Mouse (Mus musculus): ENCODE measurements around the gene Rassf8. TPM values are rescaled to one million over a fixed set of nuclear protein-coding genes. Genes with fewer than 3 reads are reported as not detected.

Rassf8 gene
- polyA plus RNA-seq, 1 experiment from 2014 or later = 7.0 TPM

- Histone ChIP-seq H3K9ac (no peak overlapping the region), H3K27me3 (no peaks in the 10 kb centered on the region), H3K4me3 (no peak overlapping the region), H3K4me2 (replicated peaks) (no peak overlapping the region), H3K4me1 (peaks cover 5% of the 10 kb centered on the region), H3K36me3 (no peaks in the 10 kb centered on the region), H3K9me3 (replicated peaks) (no peaks in the 10 kb centered on the region), H3K27ac (no peak overlapping the region)
- 80% methylated on average over 7 of the region's 7 CpGs for WGBS
- no peak for ATAC-seq (ENCODE audit: low FRiP score)
Measured at GRCm38 (mm10) chr6:145792373-145792772, 45.8 kb downstream of the Rassf8 start.

GRCm38 (mm10) chr6:145793109-145793593 lies 46.6 kb downstream of the Rassf8 start:
- Histone ChIP-seq H3K27me3 (no peaks in the 10 kb centered on the region), H3K4me2 (replicated peaks) (no peak overlapping the region), H3K27ac (no peak overlapping the region), H3K36me3 (no peaks in the 10 kb centered on the region), H3K4me3 (no peak overlapping the region), H3K9ac (no peak overlapping the region; the same call in 1 of the 2 replicates), H3K9me3 (replicated peaks) (no peaks in the 10 kb centered on the region), H3K4me1 (peaks cover 5% of the 10 kb centered on the region)
- ATAC-seq (ENCODE audit: low FRiP score) = no peak
- 25% methylated on average over 4 of the region's 4 CpGs for WGBS

GRCm38 (mm10) chr6:145794671-145795070 lies 48.1 kb downstream of the Rassf8 start:
- H3K9ac ChIP-seq = no peak overlapping the region
- no peak overlapping the region for H3K4me3 ChIP-seq
- peaks cover 5% of the 10 kb centered on the region for H3K4me1 ChIP-seq
- H3K4me2 ChIP-seq (replicated peaks) = no peak overlapping the region
- no peaks in the 10 kb centered on the region for H3K9me3 ChIP-seq (replicated peaks)
- no peaks in the 10 kb centered on the region for H3K27me3 ChIP-seq
- H3K27ac ChIP-seq = no peak overlapping the region
- WGBS = 56% methylated on average over 4 of the region's 4 CpGs
- no peak for ATAC-seq (ENCODE audit: low FRiP score)
- H3K36me3 ChIP-seq = no peaks in the 10 kb centered on the region

- H3K9ac ChIP-seq = no peak overlapping the region
- no peaks in the 10 kb centered on the region for H3K9me3 ChIP-seq (replicated peaks)
- H3K4me3 ChIP-seq = no peak overlapping the region
- H3K4me1 ChIP-seq = peaks cover 7% of the 10 kb centered on the region
- 61% methylated on average over 14 of the region's 14 CpGs for WGBS
- no peak overlapping the region for H3K4me2 ChIP-seq (replicated peaks)
- H3K27ac ChIP-seq = no peak overlapping the region
- H3K36me3 ChIP-seq = no peaks in the 10 kb centered on the region
- no peaks in the 10 kb centered on the region for H3K27me3 ChIP-seq
- ATAC-seq (ENCODE audit: low FRiP score) = no peak
Measured at GRCm38 (mm10) chr6:145796191-145797023, 49.9 kb downstream of the Rassf8 start.

- Histone ChIP-seq H3K27me3 (no peaks in the 10 kb centered on the region), H3K36me3 (no peaks in the 10 kb centered on the region), H3K9ac (no peak overlapping the region), H3K4me1 (peaks cover 7% of the 10 kb centered on the region), H3K27ac (no peak overlapping the region), H3K9me3 (replicated peaks) (no peaks in the 10 kb centered on the region), H3K4me3 (no peak overlapping the region), H3K4me2 (replicated peaks) (no peak overlapping the region)
- WGBS = 65% methylated on average over 3 of the region's 3 CpGs
- ATAC-seq (ENCODE audit: low FRiP score) = no peak
Measured at GRCm38 (mm10) chr6:145797692-145798091, 51.1 kb downstream of the Rassf8 start.

GRCm38 (mm10) chr6:145801796-145802488 lies 55.4 kb downstream of the Rassf8 start:
- Histone ChIP-seq H3K4me2 (replicated peaks) (no peak overlapping the region), H3K9ac (no peak overlapping the region), H3K9me3 (replicated peaks) (no peaks in the 10 kb centered on the region), H3K27ac (no peak overlapping the region), H3K36me3 (no peaks in the 10 kb centered on the region), H3K4me1 (peaks cover 3% of the 10 kb centered on the region; the same call in 1 of the 2 replicates), H3K27me3 (no peaks in the 10 kb centered on the region), H3K4me3 (no peak overlapping the region)
- no peak for ATAC-seq (ENCODE audit: low FRiP score)
- 76% methylated on average over 3 of the region's 3 CpGs for WGBS

GRCm38 (mm10) chr6:145802881-145803280 lies 56.3 kb downstream of the Rassf8 start:
- no peak for ATAC-seq (ENCODE audit: low FRiP score)

GRCm38 (mm10) chr6:145804276-145804675 lies 57.7 kb downstream of the Rassf8 start:
- Histone ChIP-seq H3K4me2 (replicated peaks) (no peak overlapping the region), H3K9ac (no peak overlapping the region), H3K36me3 (no peaks in the 10 kb centered on the region), H3K4me1 (peaks cover 3% of the 10 kb centered on the region; the same call in 1 of the 2 replicates), H3K27me3 (no peaks in the 10 kb centered on the region), H3K4me3 (no peak overlapping the region), H3K27ac (no peak overlapping the region), H3K9me3 (replicated peaks) (no peaks in the 10 kb centered on the region)
- no peak for ATAC-seq (ENCODE audit: low FRiP score)
- 74% methylated on average over 3 of the region's 3 CpGs for WGBS

More at GRCm38 (mm10) chr6:145802881-145803280, 56.3 kb downstream of the Rassf8 start:
- Histone ChIP-seq H3K4me3 (no peak overlapping the region), H3K9ac (no peak overlapping the region), H3K4me1 (peaks cover 3% of the 10 kb centered on the region; the same call in 1 of the 2 replicates), H3K4me2 (replicated peaks) (no peak overlapping the region), H3K36me3 (no peaks in the 10 kb centered on the region), H3K27me3 (no peaks in the 10 kb centered on the region), H3K27ac (no peak overlapping the region), H3K9me3 (replicated peaks) (no peaks in the 10 kb centered on the region)
- 78% methylated on average over 8 of the region's 8 CpGs for WGBS

- WGBS = 58% methylated on average over 2 of the region's 2 CpGs
- no peak overlapping the region for H3K4me2 ChIP-seq (replicated peaks)
- no peaks in the 10 kb centered on the region for H3K9me3 ChIP-seq (replicated peaks)
- H3K27ac ChIP-seq = no peak overlapping the region
- H3K4me1 ChIP-seq = no peaks in the 10 kb centered on the region
- 0 out of 2 replicates have a peak, but pooled peaks cover 3% of the 10 kb centered on the region for H3K36me3 ChIP-seq
- ATAC-seq (ENCODE audit: low FRiP score) = no peak
- H3K27me3 ChIP-seq = no peaks in the 10 kb centered on the region
- H3K4me3 ChIP-seq = no peak overlapping the region
- no peak overlapping the region for H3K9ac ChIP-seq
Measured at GRCm38 (mm10) chr6:145806784-145807183, 60.2 kb downstream of the Rassf8 start.

GRCm38 (mm10) chr6:145807929-145808328 lies 61.4 kb downstream of the Rassf8 start:
- Histone ChIP-seq H3K9ac (no peak overlapping the region), H3K36me3 (0 out of 2 replicates have a peak, but pooled peaks cover 3% of the 10 kb centered on the region), H3K27ac (no peak overlapping the region), H3K4me1 (no peaks in the 10 kb centered on the region), H3K4me2 (replicated peaks) (no peak overlapping the region), H3K27me3 (no peaks in the 10 kb centered on the region), H3K4me3 (no peak overlapping the region), H3K9me3 (replicated peaks) (no peaks in the 10 kb centered on the region)
- no peak for ATAC-seq (ENCODE audit: low FRiP score)
- WGBS = 81% methylated on average over 9 of the region's 9 CpGs

- Histone ChIP-seq H3K27ac (no peak overlapping the region), H3K4me1 (no peaks in the 10 kb centered on the region), H3K9me3 (replicated peaks) (no peaks in the 10 kb centered on the region), H3K4me3 (no peak overlapping the region), H3K4me2 (replicated peaks) (no peak overlapping the region), H3K9ac (no peak overlapping the region), H3K36me3 (0 out of 2 replicates have a peak, but pooled peaks cover 3% of the 10 kb centered on the region), H3K27me3 (no peaks in the 10 kb centered on the region)
- 77% methylated on average over 7 of the region's 7 CpGs for WGBS
- ATAC-seq (ENCODE audit: low FRiP score) = no peak
Measured at GRCm38 (mm10) chr6:145809566-145809965, 63.0 kb downstream of the Rassf8 start.

GRCm38 (mm10) chr6:145810015-145810414 lies 63.5 kb downstream of the Rassf8 start:
- no peak for ATAC-seq (ENCODE audit: low FRiP score)
- Histone ChIP-seq H3K4me3 (no peak overlapping the region), H3K9ac (no peak overlapping the region), H3K27ac (no peak overlapping the region), H3K27me3 (no peaks in the 10 kb centered on the region), H3K9me3 (replicated peaks) (no peaks in the 10 kb centered on the region), H3K36me3 (0 out of 2 replicates have a peak, but pooled peaks cover 3% of the 10 kb centered on the region), H3K4me1 (no peaks in the 10 kb centered on the region), H3K4me2 (replicated peaks) (no peak overlapping the region)
- WGBS = 89% methylated on average over 6 of the region's 6 CpGs

All from hindbrain, embryonic 12.5 days (tissue).